Mouse (Mus musculus) neural tube, embryonic 13.5 days (tissue): ENCODE results near the gene Aff4. TPM values are rescaled to one million over a fixed set of nuclear protein-coding genes. Genes with fewer than 3 reads are reported as not detected.

Experiments
- microRNA-seq: library from miRNA; unstranded; fragments of <30 nt; microRNA quantifications from one replicate; pipeline ENCODE4, GENCODE M21; 2016
- polyA plus RNA-seq: library from polyadenylated mRNA; unstranded; fragments of >200 nt; fragmentation: Nextera tagmentation; extraction: Ambion mirVana; gene quantifications from 2 replicates; pipeline ENCODE4 v1.2.1, GENCODE M21; 2015

Gene Aff4
- polyA plus RNA-seq, 1 experiment from 2014 or later: 43.3 TPM

Small RNA genes lying within 50 kb of the gene (microRNA-seq; reads per million reads assigned to microRNA genes)
- gene Mir6920: not detected

Other genes starting within 250 kb of the Aff4 start
- 56.1 and 63.0 TPM in 2 replicates for gene Hspa4, start 50.4 kb upstream of the Aff4 start, polyA plus RNA-seq
- gene Zcchc10, start 26.2 kb upstream of the Aff4 start, polyA plus RNA-seq: 14.9 and 15.5 TPM in 2 replicates
- not detected in 2 replicates for gene Leap2, start 72.3 kb downstream of the Aff4 start, polyA plus RNA-seq
- 722 and 723 TPM in 2 replicates for gene Uqcrq, start 80.0 kb downstream of the Aff4 start, polyA plus RNA-seq
- 3.4 and 3.6 TPM in 2 replicates for gene Gdf9, start 80.2 kb downstream of the Aff4 start, polyA plus RNA-seq
- gene Gm10447, start 106.3 kb downstream of the Aff4 start, polyA plus RNA-seq: not detected in 2 replicates
- gene Shroom1, start 106.4 kb downstream of the Aff4 start, polyA plus RNA-seq: 1.9 and 3.5 TPM in 2 replicates
- not detected in 2 replicates for gene Gm9837, start 119.6 kb downstream of the Aff4 start, polyA plus RNA-seq
- not detected in 2 replicates for gene Gm9945, start 129.3 kb downstream of the Aff4 start, polyA plus RNA-seq
- gene Sowaha, start 129.4 kb downstream of the Aff4 start, polyA plus RNA-seq: 0.21 and 0.27 TPM in 2 replicates
- 21.3 and 24.2 TPM in 2 replicates for gene Sept8, start 168.4 kb downstream of the Aff4 start, polyA plus RNA-seq
- 265 and 272 TPM in 2 replicates for gene Kif3a, start 216.5 kb downstream of the Aff4 start, polyA plus RNA-seq